Mouse (Mus musculus) limb, embryonic 12.5 days (tissue): ENCODE results near the gene Zfp296. TPM values are rescaled to one million over a fixed set of nuclear protein-coding genes. Genes with fewer than 3 reads are reported as not detected.

Experiments used
- ATAC-seq: fragments of 200-750 bp; cut with Nextera tagmentation; 2 replicates; pipeline ENCODE4 v1.8.0; 2017; ENCODE audit warnings: low read depth, moderate TSS enrichment; ENCODE audit not compliant: insufficient number of reproducible peaks, insufficient read depth, low FRiP score, low TSS enrichment
- H3K27ac ChIP-seq: fragments of 300-500 bp; sonication (generic); 2 replicates; pipeline ENCODE4 v1.5.1; 2016; ENCODE audit warnings: mild to moderate bottlenecking, moderate library complexity
- H3K27me3 ChIP-seq: fragments of 300-500 bp; sonication (generic); 2 replicates; pipeline ENCODE4 v1.6.1; 2016; ENCODE audit warnings: mild to moderate bottlenecking, moderate library complexity
- H3K36me3 ChIP-seq: fragments of 300-500 bp; sonication (generic); 2 replicates; pipeline ENCODE4 v1.6.1; 2016; ENCODE audit warnings: mild to moderate bottlenecking, moderate library complexity
- H3K4me1 ChIP-seq: fragments of 300-500 bp; sonication (generic); replicated peaks from 2 replicates; pipeline ENCODE4 v1.6.1; 2016
- H3K4me2 ChIP-seq: fragments of 300-500 bp; sonication (generic); 2 replicates; pipeline ENCODE4 v1.6.1; 2016; ENCODE audit warnings: mild to moderate bottlenecking, moderate library complexity
- H3K4me3 ChIP-seq: fragments of 300-500 bp; sonication (generic); replicated peaks from 2 replicates; pipeline ENCODE4 v1.5.1; 2016; ENCODE audit warnings: mild to moderate bottlenecking
- H3K9ac ChIP-seq: fragments of 300-500 bp; sonication (generic); replicated peaks from 2 replicates; pipeline ENCODE4 v1.6.1; 2016; ENCODE audit warnings: mild to moderate bottlenecking, moderate library complexity
- H3K9me3 ChIP-seq: fragments of 300-500 bp; sonication (generic); 2 replicates; pipeline ENCODE4 v1.6.1; 2016; ENCODE audit warnings: mild to moderate bottlenecking, moderate library complexity
- WGBS: fragments of 180-500 bp; shearing (Covaris S2); methylation state at CpG from one replicate; pipeline ENCODE4 v1.1.7; 2016; 5-methylcytosine and 5-hydroxymethylcytosine counted together
- polyA plus RNA-seq: library from polyadenylated mRNA; unstranded; fragments of >200 nt; fragmentation: Nextera tagmentation; extraction: Ambion mirVana; gene quantifications from 2 replicates; pipeline ENCODE4 v1.2.1, GENCODE M21; 2016

Zfp296 gene
- polyA plus RNA-seq, 1 experiment from 2014 or later: 0.61 TPM

DNA sequence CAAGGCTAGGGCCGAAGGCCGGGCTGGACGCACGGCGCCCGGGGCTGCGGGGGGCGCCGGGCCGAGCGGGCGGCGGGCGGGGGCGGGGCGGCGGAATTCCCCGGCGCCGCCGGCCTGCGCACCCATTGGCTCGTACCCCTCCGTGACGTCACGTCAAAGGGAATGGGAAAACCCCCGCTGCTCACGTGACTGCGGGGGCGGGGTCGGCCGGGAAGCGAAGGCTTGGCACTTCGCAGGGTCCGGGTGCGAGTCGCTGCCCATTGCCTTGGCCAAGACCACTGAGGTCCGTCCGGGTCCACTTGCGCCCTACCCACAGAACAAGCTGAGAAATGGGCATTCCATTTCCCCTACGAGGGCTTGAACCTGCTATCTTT is 52.3 kb downstream of the Zfp296 start, which contains the start of gene Relb:
Gene Relb (minus strand): TSS at position 78 of the 374 bp plus-strand sequence.
- no peaks in the 10 kb centered on the region for H3K27me3 ChIP-seq
- peak within 1 kb of the TSS; percentile 84 for H3K4me2 ChIP-seq
- peak within 1 kb of the TSS; percentile 57 for H3K9ac ChIP-seq
- H3K4me1 ChIP-seq: 0 out of 2 replicates have a peak, but pooled peaks cover 2% of the 10 kb centered on the region
- peaks cover 28% of the 10 kb centered on the region for H3K36me3 ChIP-seq
- peak within 1 kb of the TSS; percentile 80 for H3K27ac ChIP-seq
- ATAC-seq: peak; percentile 44
- WGBS: under 1% methylated on average over 34 of the region's 41 CpGs
- H3K9me3 ChIP-seq: no peaks in the 10 kb centered on the region
- peak within 1 kb of the TSS; percentile 78 for H3K4me3 ChIP-seq

Other genes starting within 250 kb of the Zfp296 start
- gene Ercc1, start 232.5 kb upstream of the Zfp296 start, polyA plus RNA-seq: 92.3 and 105 TPM in 2 replicates
- gene Cd3eap, start 217.8 kb upstream of the Zfp296 start, polyA plus RNA-seq: 28.4 TPM in 2 replicates
- 7.1 and 9.3 TPM in 2 replicates for gene Ppp1r13l, start 217.5 kb upstream of the Zfp296 start, polyA plus RNA-seq
- gene Ercc2, start 195.3 kb upstream of the Zfp296 start, polyA plus RNA-seq: 22.9 and 23.8 TPM in 2 replicates
- 6.7 and 7.8 TPM in 2 replicates for gene Klc3, start 173.2 kb upstream of the Zfp296 start, polyA plus RNA-seq
- gene Ckm, start 172.5 kb upstream of the Zfp296 start, polyA plus RNA-seq: 0.25 and 0.42 TPM in 2 replicates
- gene Mark4, start 118.5 kb upstream of the Zfp296 start, polyA plus RNA-seq: 13.5 and 13.6 TPM in 2 replicates
- gene Exoc3l2, start 114.0 kb upstream of the Zfp296 start, polyA plus RNA-seq: 1.5 and 1.8 TPM in 2 replicates
- 3.6 and 4.1 TPM in 2 replicates for gene Bloc1s3, start 68.9 kb upstream of the Zfp296 start, polyA plus RNA-seq
- gene Trappc6a, start 68.9 kb upstream of the Zfp296 start, polyA plus RNA-seq: 79.4 and 80.0 TPM in 2 replicates
- gene Nkpd1, start 59.4 kb upstream of the Zfp296 start, polyA plus RNA-seq: 0.14 TPM in 1 of 2 replicates, not detected in the other
- 33.2 and 39.7 TPM in 2 replicates for gene Ppp1r37, start 14.2 kb upstream of the Zfp296 start, polyA plus RNA-seq
- 167 and 170 TPM in 2 replicates for gene Gemin7, start 308 bp downstream of the Zfp296 start, polyA plus RNA-seq
- 77.4 and 78.4 TPM in 2 replicates for gene Clasrp, start 27.2 kb downstream of the Zfp296 start, polyA plus RNA-seq
- gene Relb, start 52.2 kb downstream of the Zfp296 start, polyA plus RNA-seq: 5.8 and 7.3 TPM in 2 replicates
- gene Clptm1, start 87.7 kb downstream of the Zfp296 start, polyA plus RNA-seq: 92.6 and 94.2 TPM in 2 replicates
- gene Apoc2, start 100.7 kb downstream of the Zfp296 start, polyA plus RNA-seq: 0.97 TPM in 1 of 2 replicates, not detected in the other
- not detected in 2 replicates for gene Gm44805, start 104.1 kb downstream of the Zfp296 start, polyA plus RNA-seq
- gene Apoc4, start 104.2 kb downstream of the Zfp296 start, polyA plus RNA-seq: not detected in 2 replicates
- 4.6 and 7.0 TPM in 2 replicates for gene Apoc1, start 115.4 kb downstream of the Zfp296 start, polyA plus RNA-seq
- 114 and 131 TPM in 2 replicates for gene Apoe, start 121.9 kb downstream of the Zfp296 start, polyA plus RNA-seq
- 166 and 174 TPM in 2 replicates for gene Tomm40, start 138.2 kb downstream of the Zfp296 start, polyA plus RNA-seq
- 65.0 and 74.9 TPM in 2 replicates for gene Nectin2, start 173.2 kb downstream of the Zfp296 start, polyA plus RNA-seq
- gene Bcam, start 193.7 kb downstream of the Zfp296 start, polyA plus RNA-seq: 59.7 and 63.3 TPM in 2 replicates
- gene Cblc, start 219.5 kb downstream of the Zfp296 start, polyA plus RNA-seq: 2.8 and 3.1 TPM in 2 replicates
- gene Bcl3, start 245.5 kb downstream of the Zfp296 start, polyA plus RNA-seq: 0.54 and 0.82 TPM in 2 replicates